Mouse (Mus musculus) fat pad, adult 2 months (tissue): ENCODE data around the gene Cacna1a.

Experiments used
- DNase-seq: peaks from one replicate; pipeline ENCODE4 v3.0.0-alpha.2; 2011; ENCODE audit warnings: low read depth, low spot score; ENCODE audit errors: extremely low read depth

Gene Cacna1a

GRCm38 (mm10) chr8:84687003-84687704 lies 298.9 kb downstream of the Cacna1a start:
- DNase-seq, result no peak

GRCm38 (mm10) chr8:84687705-84688100 lies 299.5 kb downstream of the Cacna1a start, which contains the start of gene Nacc1:
Gene Nacc1 (minus strand): TSS chr8:84687862.
- DNase-seq, result no peak

GRCm38 (mm10) chr8:84689091-84689915 lies 301.1 kb downstream of the Cacna1a start:
- DNase-seq, result no peak
